Mouse (Mus musculus) heart, adult 9 months (tissue): ENCODE data around the gene Sgsm3.

Source experiments
- DNase-seq, 2 experiments: peaks; one replicate each; pipeline ENCODE4 v3.0.0; 2022; ENCODE audit warnings: low spot score in 2 of 2

Gene Sgsm3

DNA sequence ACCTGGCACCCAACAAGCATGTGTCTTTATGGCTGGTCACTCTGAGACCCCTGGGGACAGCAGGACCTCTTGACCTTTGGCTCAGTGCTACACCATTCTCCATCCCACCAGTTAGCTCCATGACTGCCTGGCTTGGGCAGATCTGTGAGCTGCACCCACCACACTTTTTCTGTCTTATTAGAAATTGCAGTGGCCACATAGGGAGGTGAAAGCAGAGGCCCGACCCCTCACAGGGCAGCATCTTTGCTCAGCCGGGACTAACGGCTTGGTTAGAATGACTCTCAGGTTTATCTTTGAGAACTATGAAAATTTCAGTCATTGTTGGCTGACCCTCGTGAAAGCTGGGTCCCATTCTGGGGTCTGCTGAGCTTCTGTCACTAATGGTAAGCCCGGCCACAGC, 49.3 kb downstream of the Sgsm3 start:
- no peak for DNase-seq

DNA sequence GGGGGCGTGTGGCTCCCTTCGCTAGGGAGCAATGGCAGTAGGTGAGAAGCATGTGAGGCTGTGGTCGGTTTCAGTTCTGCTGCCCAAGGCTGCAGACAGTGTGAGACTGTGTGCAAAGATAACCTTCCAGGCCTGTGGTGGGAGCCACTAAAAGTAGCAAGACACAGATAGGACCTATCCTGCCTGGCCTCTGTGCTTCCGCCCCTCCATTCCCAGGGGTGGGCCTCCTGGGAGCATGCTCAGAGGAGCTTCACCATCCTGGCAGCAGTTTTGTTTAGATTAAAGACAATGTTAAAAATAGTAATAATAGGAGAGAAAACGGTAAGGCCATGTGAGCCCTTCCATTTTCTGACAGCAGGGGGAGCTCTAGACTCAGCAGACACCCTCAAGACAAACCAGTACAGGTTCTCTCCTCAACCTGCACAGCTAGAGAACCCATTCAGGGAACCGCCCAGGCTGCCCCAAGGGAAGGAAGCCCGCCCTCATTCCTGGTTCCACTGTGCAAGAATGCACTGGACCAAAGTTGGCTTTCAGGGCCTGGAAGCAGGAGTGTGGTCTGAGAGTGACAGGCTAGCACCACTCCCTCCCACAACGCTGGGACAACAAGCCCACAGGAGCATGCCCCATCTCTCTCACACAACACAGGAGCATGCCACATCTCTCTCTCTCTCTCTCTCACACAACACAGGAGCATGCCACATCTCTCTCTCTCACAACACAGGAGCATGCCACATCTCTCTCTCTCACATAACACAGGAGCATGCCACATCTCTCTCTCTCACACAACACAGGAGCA, 50.0 kb downstream of the Sgsm3 start:
- peak; percentile 73 to 80 for DNase-seq

DNA sequence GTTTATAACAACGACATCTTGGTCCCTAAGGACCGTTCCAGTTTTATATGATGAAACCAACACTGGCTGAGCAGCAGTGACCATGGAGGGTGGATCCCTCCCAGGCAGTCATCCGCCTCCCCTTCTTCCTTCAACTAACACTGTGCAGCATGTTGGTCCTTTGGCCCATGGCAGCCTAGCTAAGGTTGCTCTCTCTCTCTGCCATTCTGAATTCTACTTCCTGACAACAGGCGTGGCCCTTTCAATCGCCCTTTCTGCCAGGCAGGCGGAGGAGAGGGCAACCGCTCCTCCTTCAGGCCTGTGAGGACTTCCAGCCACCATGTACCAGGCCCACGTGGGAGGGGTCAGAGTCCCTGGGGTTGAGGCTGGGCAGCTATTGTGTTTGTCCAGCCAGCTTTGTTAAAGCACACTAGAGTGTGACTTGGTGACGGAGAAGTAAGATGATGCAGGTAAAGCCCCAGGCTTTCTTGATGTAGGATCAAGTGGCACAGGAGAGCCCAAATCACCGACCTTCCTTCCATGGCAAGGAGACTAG, 53.4 kb downstream of the Sgsm3 start:
- no peak for DNase-seq

DNA sequence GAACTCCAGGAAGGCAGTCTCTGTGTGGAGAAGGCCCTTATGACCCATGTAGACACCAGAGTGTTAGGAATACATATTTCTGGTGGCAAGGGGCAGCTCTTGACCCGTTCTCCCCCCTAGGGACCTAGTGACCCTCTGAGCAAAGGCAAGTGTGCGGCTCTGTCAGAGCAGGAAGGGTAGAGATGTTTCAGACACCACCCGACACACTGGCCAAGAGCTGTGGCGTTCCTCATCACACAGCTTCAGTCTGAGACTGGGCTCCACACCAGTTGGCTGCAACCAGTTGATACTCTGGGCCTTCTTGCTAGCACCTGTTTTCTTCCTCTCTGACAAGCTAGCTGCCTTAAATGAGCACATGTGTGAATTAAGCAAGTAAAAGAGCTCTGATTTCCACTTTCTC, 54.0 kb downstream of the Sgsm3 start:
- DNase-seq = peak in 1 of 2 experiments; percentile 47

DNA sequence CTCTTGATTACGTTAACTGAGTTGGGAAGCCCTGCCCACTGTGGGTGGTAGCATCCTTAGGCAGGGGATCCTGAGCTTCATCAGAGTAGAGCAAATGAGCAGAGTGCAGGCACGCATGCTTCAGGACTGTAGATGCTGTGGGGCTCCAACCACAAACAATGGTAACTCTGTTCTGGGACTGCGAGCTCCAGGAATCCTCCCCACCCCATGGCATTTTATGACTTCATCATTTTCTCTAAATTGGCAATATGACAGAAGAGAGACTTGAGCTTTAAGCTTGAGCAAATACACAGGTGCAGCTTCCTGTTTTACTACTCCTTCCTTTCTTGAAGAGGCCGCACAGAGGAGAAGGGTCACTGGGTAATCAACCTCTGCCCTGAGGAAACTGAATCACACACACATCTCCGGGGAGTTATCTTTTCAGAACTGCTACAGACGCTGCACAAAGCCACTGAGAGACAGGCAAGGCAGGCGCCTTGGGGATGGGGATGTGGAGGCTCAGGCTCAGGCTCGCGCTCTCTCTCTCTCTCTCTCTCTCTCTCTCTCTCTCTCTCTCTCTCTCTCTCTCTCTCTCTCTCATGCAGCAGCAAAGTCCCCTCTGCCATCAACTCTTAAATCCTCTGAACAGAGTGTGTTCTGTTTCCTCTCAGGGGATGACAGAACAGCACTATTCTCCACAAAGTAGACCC, 55.5 kb downstream of the Sgsm3 start:
- no peak for DNase-seq

DNA sequence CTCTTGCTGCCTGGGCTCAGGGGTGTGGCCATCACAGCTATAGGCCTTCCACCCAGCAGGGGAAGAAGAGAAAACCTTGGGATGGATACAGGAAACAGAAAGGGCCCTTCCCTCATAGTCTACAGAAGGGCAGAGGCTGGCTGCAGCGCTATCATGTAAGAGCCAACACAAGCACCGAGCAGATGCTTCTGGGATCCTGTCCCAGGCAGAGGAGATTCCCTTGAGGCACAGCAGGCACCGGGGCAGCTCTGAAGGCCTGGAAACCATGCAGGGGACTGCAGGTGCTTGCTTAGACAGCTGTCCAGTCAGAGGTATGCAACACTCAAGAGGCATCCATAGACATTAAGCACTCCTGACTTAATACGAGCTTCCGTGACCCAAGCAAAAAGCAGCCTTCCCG, 56.6 kb downstream of the Sgsm3 start:
- DNase-seq = no peak

DNA sequence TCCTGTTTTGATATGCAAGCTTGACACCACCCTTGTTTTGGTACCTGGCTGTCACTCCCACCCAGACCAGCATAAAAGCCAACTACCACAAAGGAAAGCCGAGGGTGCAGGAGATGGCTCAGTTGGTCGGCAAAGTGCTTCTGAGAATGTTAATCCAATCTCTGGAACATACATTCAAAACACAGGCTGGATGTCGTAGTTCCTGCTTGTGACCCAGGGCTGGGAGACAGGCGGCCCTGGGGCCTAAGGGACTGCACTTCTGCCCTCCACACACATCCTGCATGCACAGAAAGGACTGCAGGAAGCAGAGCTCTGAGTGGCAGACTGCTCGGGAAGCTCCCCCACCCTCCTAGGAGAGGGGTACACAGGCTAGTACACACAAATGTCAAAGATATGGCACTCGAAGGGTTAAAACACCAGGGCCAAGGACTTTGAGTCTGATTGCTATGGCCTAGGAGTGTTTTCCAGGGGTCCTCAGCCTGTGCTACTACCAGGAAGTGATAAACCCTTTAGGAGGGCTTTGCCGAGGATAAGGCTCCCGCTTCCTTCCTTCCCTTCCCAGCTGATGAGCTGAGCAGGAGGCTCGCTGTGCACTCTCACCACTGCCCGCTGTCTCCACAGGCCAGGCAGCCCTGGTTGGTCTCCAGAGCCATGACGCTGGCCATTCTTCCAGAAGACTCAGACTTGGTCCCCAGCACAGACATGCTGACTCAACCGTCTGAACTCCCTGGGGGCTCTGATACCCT, 58.0 kb downstream of the Sgsm3 start:
- no peak for DNase-seq

DNA sequence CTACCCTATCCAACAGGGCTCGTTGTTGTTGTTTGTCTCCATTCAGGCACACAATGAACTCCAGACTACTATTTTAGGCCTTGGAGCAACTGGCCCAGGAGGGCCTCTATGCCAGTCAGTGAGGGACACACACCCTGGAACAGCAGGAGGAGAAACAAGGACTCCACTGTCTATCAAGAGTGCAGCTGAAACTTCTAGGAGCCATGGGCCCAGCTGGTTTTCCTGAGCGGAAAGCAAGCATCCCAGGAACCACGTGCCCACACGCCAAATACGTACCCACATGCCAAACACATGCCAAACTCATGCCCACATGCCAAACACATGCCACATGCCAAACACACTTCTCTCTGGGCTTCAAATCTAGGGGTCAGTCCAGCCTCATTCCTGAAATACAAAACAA, 60.9 kb downstream of the Sgsm3 start:
- DNase-seq = no peak

DNA sequence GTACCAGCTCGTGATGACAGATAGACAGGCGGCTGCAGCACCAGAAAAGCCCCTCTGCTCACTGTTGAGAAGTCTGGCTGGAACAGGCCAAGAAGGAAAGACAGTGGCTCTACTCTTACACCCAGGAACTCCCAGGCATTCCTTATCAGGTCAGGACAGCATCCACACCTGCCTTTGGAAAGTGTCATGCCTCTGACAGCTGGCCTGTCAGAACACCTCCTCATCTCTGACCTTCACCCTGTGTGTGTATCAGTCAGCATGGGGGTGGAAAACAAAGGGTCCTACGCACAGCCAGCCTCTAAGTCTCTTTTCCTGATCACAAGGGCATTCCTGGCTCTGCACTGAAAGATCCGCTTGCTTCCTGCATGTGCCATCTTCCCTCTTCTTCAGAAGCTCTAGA, 64.2 kb downstream of the Sgsm3 start:
- no peak for DNase-seq

DNA sequence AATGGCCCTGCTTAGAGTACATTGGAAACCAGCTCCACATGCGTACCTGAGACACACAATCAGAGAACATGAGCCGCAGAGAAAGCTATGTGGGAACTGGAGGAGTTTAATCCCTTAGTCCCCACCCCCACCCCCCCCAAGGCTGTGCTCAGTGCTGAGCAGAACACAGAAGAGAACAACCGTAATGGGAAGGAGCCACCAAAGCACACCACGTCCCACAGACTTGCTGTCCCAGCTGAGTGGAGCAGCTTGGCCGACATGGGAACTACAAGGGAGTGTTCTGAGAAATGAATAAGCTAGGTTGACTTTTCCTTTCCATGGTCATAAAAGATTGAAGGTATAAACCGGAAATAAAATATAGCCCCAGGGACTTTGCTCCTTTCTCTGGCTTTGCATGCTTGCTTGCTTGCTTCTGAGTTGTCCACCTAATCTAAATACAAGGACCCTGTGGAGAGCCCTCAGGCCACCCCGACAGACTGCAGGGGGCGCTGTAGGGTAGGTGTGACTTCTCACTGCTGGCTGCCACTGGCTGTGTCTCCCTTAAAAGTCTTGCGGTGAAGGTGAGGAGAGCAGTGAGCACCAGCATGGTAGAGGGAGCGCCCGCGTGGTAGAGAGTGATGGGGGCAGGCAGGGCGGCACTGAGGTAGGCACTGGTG, 64.8 kb downstream of the Sgsm3 start:
- no peak for DNase-seq

DNA sequence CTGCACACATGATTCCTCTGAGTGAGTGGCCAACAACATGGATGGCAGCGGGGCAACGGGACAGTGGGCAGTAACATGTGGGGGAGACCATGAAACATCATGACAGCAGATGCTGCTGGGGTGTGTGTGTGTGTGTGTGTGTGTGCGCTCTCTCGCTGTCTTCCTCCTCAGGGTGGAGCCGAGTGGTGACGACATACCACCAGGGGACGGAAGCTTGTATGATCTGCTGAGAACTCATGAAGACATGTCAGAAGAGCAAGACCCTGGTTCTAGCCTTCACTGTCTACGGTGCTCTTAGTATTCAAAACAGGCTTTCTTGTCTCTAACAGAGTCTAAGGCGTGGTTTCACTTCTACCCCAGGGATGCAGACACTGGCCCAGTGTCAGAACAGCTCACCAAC, 66.9 kb downstream of the Sgsm3 start:
- DNase-seq = no peak

DNA sequence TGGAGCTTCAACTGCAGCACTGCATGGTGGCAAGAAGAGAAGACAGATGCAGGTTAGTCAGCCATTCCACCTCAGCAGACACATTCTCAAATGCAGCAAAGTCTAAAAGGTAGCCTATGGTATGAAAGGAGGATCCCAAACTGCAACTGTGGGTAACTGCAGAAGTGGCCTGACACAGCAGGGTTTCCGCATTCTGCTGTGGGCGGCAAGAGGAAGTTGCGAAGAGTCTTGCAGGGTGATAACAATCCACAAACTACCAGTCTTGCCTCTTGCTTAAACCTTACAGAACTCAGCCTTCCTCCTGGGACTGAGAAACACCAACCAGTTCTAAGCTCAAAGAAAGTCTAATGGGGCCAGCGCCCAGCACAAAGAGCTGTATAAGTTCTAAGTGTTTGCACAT, 67.8 kb downstream of the Sgsm3 start:
- no peak for DNase-seq

DNA sequence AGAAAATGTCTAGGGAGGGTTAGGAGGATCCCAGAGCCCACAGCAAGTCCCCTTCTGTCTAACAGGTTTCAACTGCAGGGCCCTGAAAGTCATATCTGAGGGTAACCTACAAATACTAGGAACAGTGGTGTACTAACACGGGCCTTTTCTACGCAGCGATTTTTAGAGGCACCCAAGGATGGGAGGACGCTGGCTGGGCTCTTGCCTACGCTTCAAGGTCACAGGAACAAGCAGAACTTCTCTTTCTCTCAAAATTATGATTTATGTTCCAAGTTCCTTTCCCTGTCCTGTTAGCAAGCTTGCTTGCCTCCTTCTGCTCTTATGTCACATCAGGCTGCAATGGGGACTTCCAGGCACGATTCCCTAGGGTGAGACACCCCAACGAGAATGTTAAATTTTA, 68.5 kb downstream of the Sgsm3 start:
- no peak for DNase-seq

DNA sequence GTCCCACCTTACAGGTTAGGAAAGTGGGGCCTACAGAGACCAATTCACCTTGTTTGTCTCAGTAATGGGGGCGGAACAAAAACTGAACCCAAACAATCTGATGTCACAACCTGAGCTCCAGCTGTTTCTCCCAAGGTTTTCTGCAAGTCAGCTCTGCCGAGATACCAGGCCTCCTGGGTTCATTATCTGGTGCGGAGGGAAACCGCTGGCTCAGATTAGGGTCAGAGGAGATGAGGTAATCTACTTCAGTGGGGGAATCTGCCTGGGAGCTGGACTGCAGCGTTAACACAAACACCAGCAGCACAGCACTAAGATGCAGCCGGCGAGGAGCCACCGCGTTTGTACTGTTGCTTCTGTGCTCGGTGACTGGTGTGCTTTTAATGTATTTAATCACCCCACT, 69.9 kb downstream of the Sgsm3 start:
- no peak for DNase-seq

DNA sequence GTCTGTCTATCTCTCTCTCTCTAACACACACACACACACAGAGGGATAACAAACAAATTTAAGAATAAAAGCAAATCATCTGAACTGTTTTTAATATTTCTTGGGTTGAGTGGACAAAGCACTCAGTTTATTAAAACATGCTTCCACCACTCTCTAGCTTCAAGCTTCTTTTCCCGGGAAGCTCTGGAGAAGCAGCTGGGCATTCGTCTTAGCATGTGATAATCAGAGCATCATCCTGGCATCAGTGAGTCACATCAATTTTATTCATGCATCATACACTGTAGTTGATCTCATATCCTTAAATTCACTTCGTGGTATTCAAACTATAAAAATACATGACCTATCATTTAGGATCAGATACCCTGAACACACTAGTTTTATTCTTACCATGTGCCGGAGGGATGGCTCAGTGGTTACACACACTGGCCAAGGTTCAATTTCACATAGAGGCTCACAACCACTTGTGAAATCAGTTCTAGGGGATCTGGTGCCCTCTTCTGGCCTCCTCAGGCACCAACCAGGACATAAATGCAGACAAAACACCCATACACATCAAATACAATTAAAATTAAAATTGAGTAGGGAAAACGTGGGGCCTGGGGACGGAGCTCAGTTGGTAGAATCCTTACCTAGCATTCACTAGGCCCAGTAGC, 72.0 kb downstream of the Sgsm3 start:
- no peak for DNase-seq

DNA sequence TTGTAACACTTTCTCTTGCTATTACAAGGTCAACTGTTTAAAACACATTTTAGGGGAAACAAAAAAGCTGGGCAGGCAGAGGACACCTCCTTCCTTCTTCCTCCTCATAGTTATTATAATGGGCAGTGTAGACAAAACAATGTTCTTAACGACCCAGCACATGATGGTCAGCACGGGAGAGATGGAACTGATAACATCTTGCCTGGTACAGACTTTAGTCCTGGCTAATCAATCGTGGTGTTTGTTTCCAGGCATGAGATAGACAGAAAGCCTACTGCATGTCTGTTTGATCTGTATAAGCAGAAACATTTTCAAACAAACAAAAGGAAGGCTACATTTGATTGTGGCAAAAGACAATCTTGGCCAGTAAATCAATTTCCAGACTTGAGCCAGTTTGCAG, 72.9 kb downstream of the Sgsm3 start:
- DNase-seq = no peak

DNA sequence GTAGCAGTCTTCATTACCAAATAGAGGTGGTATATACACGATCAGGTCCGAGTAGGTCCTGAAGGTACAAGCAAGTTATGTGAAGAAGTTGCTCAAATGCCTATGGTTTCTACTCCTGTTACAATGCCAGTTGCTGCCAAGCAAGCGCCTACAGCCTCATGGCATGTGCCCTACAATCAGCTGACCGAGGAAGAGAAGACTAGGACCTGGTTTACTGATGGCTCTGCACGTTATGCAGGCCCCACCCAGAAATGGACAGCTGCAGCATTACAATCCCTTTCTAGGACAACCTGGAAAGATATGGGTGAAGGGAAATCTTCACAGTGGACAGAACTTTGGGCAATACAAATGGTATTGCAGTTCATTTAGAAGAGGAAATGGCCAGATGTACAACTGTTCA, 74.9 kb downstream of the Sgsm3 start:
- no peak for DNase-seq

DNA sequence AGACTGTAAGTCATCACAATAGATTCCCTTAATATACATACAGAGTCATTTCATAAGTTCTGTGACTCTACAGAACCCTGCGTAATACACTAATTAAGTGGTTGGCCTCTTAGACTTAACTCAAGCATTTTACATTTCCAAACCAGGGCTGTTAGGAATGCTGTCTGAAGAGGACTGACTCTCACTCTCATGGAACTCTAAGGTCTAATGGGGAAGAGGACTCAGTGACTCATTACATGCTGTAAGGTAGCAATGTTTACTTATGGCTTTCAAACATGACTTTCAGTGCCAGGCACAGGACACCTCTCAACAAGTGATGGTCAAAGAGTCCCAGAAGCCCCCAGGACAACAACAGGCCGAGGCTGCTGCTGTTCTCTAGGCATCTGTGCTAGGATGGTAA, 77.9 kb downstream of the Sgsm3 start:
- no peak for DNase-seq

DNA sequence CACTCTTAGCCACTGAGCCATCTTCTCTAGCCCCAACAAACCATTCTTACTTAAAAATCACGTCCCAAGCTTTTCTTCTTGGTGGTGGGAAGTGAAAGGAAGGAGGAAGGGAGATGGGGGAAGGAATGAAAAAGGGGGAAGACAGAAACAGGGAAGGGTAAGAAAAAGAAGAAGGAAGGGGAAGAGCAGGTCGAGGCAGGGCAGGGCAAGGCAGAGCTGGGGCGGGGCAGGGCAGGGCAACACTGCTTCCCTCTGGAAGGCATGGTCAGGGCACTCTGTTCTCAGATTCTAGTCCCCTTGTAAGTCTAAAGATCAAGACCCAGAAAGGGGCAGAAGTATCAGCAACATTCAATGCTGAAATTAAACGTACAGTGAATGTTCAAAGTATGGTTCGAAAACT, 80.2 kb downstream of the Sgsm3 start:
- no peak for DNase-seq

DNA sequence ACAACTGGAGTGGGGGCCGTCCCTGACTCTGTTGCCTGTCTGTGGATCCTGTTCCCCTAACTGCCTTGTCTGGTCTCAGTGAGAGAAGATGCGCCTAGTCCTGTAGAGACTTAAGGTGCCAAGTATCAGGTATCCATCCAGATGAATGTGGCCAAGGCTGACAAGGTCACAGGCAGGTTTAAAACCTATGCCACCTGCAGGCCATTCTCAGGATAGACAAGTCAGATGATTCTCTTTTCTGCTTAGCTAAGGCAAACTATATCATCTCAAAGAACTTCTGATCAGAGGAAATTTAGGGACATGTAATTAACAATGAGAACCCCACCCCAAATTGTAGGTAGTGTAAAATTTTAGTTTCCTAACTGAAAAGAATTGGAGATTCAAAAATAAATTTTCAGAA, 83.4 kb downstream of the Sgsm3 start:
- no peak for DNase-seq
